9 mouse cellular contexts compared by ENCODE assay signal in genomic region chr13:56071586-56072267, GRCm38 (mm10).
DNase-seq lines count a peak whose midpoint lies in the region; ATAC-seq and TF ChIP-seq lines count a peak whose summit lies in the region.
"Had no signal": no experiment of that assay in that cellular context is flagged by ENCODE, and none has a peak within 500 bp of the region (broad histone marks: within the 10 kb centered on the region; RNA-seq: fewer than 3 reads in every experiment).

No protein-coding gene starts in this region.

- no peaks in the 10 kb centered on the region for H3K27me3 ChIP-seq in midbrain, postnatal 0 days (ENCODE audit: insufficient read depth, low read length)
- H3K27me3 ChIP-seq in midbrain, embryonic 16.5 days (ENCODE audit: control insufficient read depth, insufficient read depth, low read depth, low read length), result no peaks in the 10 kb centered on the region
- H3K27me3 ChIP-seq in embryonic facial prominence, embryonic 10.5 days (replicated peaks; ENCODE audit: low read depth, poor library complexity, severe bottlenecking), result no peaks in the 10 kb centered on the region
- no peaks in the 10 kb centered on the region for H3K27me3 ChIP-seq in limb, embryonic 14.5 days (ENCODE audit: control insufficient read depth, insufficient read depth, low read length)
- H3K27me3 ChIP-seq in intestine, postnatal 0 days (replicated peaks; ENCODE audit: control insufficient read depth, insufficient read depth, low read length), result no peaks in the 10 kb centered on the region
- H3K27me3 ChIP-seq: heart, embryonic 13.5 days had no signal

- no peak for TF ChIP-seq POLR2A in limb, embryonic 14.5 days (IDR thresholded peaks at IDR 0.05; ENCODE audit: borderline replicate concordance, extremely low read depth, insufficient read depth, insufficient read length)

- no peak overlapping the region for H3K9ac ChIP-seq in midbrain, postnatal 0 days (replicated peaks; ENCODE audit: low read length, poor library complexity, severe bottlenecking)
- no peak overlapping the region for H3K9ac ChIP-seq in midbrain, embryonic 16.5 days (ENCODE audit: low read depth, low read length)
- no peak overlapping the region for H3K9ac ChIP-seq in limb, embryonic 14.5 days (ENCODE audit: low read depth, low read length, severe bottlenecking)
- no peak overlapping the region for H3K9ac ChIP-seq in intestine, postnatal 0 days (ENCODE audit: low read depth, low read length)
- H3K9ac ChIP-seq: heart, embryonic 13.5 days had no signal

- peaks cover 34% of the 10 kb centered on the region for H3K36me3 ChIP-seq in midbrain, postnatal 0 days (ENCODE audit: insufficient read depth, low read length)
- peaks cover 3% of the 10 kb centered on the region for H3K36me3 ChIP-seq in midbrain, embryonic 16.5 days (ENCODE audit: control insufficient read depth, insufficient read depth, low read length)
- peaks cover 69% of the 10 kb centered on the region for H3K36me3 ChIP-seq in embryonic facial prominence, embryonic 10.5 days (replicated peaks)
- peaks cover 51% of the 10 kb centered on the region for H3K36me3 ChIP-seq in limb, embryonic 14.5 days (ENCODE audit: control insufficient read depth, insufficient read depth, low read length)
- peaks cover 57% of the 10 kb centered on the region for H3K36me3 ChIP-seq in intestine, postnatal 0 days (ENCODE audit: control insufficient read depth, insufficient read depth)

- H3K4me1 ChIP-seq in midbrain, postnatal 0 days (ENCODE audit: insufficient read depth, low read length), result no peaks in the 10 kb centered on the region
- peaks cover 2% of the 10 kb centered on the region; the same call in 1 of the 2 replicates for H3K4me1 ChIP-seq in midbrain, embryonic 16.5 days (ENCODE audit: control insufficient read depth, insufficient read depth, low read length)
- peaks cover 37% of the 10 kb centered on the region for H3K4me1 ChIP-seq in embryonic facial prominence, embryonic 10.5 days
- peaks cover 10% of the 10 kb centered on the region; the same call in 1 of the 2 replicates for H3K4me1 ChIP-seq in limb, embryonic 14.5 days (ENCODE audit: control insufficient read depth, insufficient read depth, low read length)
- no peaks in the 10 kb centered on the region for H3K4me1 ChIP-seq in intestine, postnatal 0 days (replicated peaks; ENCODE audit: control insufficient read depth, insufficient read depth, low read length)

- H3K4me2 ChIP-seq in midbrain, postnatal 0 days (ENCODE audit: low read depth, low read length, poor library complexity, severe bottlenecking), result no peak overlapping the region
- no peak overlapping the region for H3K4me2 ChIP-seq in midbrain, embryonic 16.5 days (ENCODE audit: low read length)
- H3K4me2 ChIP-seq in limb, embryonic 14.5 days (replicated peaks; ENCODE audit: low read depth, low read length, severe bottlenecking), result no peak overlapping the region
- H3K4me2 ChIP-seq in intestine, postnatal 0 days (replicated peaks; ENCODE audit: low read depth), result no peak overlapping the region
- H3K4me2 ChIP-seq: heart, embryonic 13.5 days had no signal

- no peak for TF ChIP-seq CTCF in midbrain, postnatal 0 days (IDR thresholded peaks at IDR 0.05)
- no peak for TF ChIP-seq CTCF in intestine, postnatal 0 days (IDR thresholded peaks at IDR 0.05; ENCODE audit: low read depth)

- no peak overlapping the region for H3K4me3 ChIP-seq in midbrain, postnatal 0 days (ENCODE audit: low read depth, low read length)
- H3K4me3 ChIP-seq in midbrain, embryonic 16.5 days (ENCODE audit: low read depth, low read length), result no peak overlapping the region
- H3K4me3 ChIP-seq in embryonic facial prominence, embryonic 10.5 days, result no peak overlapping the region
- no peak overlapping the region for H3K4me3 ChIP-seq in limb, embryonic 14.5 days (replicated peaks; ENCODE audit: low read length)
- no peak overlapping the region for H3K4me3 ChIP-seq in intestine, postnatal 0 days (ENCODE audit: low read depth, low read length)
- H3K4me3 ChIP-seq: heart, embryonic 13.5 days had no signal

- WGBS in midbrain, postnatal 0 days, result 64% methylated on average over 16 of the region's 16 CpGs
- 70% methylated on average over 16 of the region's 16 CpGs for WGBS in midbrain, embryonic 16.5 days
- WGBS in embryonic facial prominence, embryonic 10.5 days, result 87% methylated on average over 16 of the region's 16 CpGs
- 71% methylated on average over 16 of the region's 16 CpGs for WGBS in limb, embryonic 14.5 days
- WGBS in intestine, postnatal 0 days, result 75% methylated on average over 16 of the region's 16 CpGs

- no peak; the same call in 1 of the 2 replicates for ATAC-seq in midbrain, postnatal 0 days (ENCODE audit: low FRiP score)
- no peak for ATAC-seq in midbrain, embryonic 16.5 days
- no peak for ATAC-seq in limb, embryonic 14.5 days (ENCODE audit: low FRiP score, low read depth)
- no peak for ATAC-seq in intestine, postnatal 0 days

- no peak overlapping the region for H3K27ac ChIP-seq in midbrain, postnatal 0 days (ENCODE audit: low read depth, low read length)
- no peak overlapping the region; the same call in 1 of the 2 replicates for H3K27ac ChIP-seq in midbrain, embryonic 16.5 days (ENCODE audit: low read length)
- no peak overlapping the region for H3K27ac ChIP-seq in embryonic facial prominence, embryonic 10.5 days (replicated peaks)
- no peak overlapping the region for H3K27ac ChIP-seq in limb, embryonic 14.5 days (replicated peaks; ENCODE audit: low read depth, low read length)
- H3K27ac ChIP-seq in intestine, postnatal 0 days (ENCODE audit: low read depth, low read length), result no peak overlapping the region
- H3K27ac ChIP-seq: heart, embryonic 13.5 days had no signal

- DNase-seq in midbrain, postnatal 0 days (ENCODE audit: low spot score), result peak; percentile 92
- DNase-seq in cerebellum, adult 18-20 months, result peak; percentile 71 to 76
- DNase-seq in embryonic facial prominence, embryonic 10.5 days (ENCODE audit: low spot score), result peak; percentile 40
- DNase-seq in limb, embryonic 14.5 days (ENCODE audit: low spot score), result peak; percentile 85
- DNase-seq in embryo, embryonic 11 days, result no peak
- DNase-seq: gastrocnemius, postnatal 25 days had no signal

- H3K9me3 ChIP-seq in midbrain, postnatal 0 days (ENCODE audit: low read length), result no peaks in the 10 kb centered on the region
- no peaks in the 10 kb centered on the region for H3K9me3 ChIP-seq in midbrain, embryonic 16.5 days (replicated peaks; ENCODE audit: control insufficient read depth, low read length, poor library complexity, severe bottlenecking)
- H3K9me3 ChIP-seq in embryonic facial prominence, embryonic 10.5 days, result no peaks in the 10 kb centered on the region
- H3K9me3 ChIP-seq in limb, embryonic 14.5 days (ENCODE audit: control insufficient read depth, low read length), result no peaks in the 10 kb centered on the region
- H3K9me3 ChIP-seq in intestine, postnatal 0 days (ENCODE audit: control insufficient read depth), result no peaks in the 10 kb centered on the region
- H3K9me3 ChIP-seq: heart, embryonic 13.5 days had no signal
